ENCODE assay signal across 8 mouse cellular contexts in the genomic region with DNA sequence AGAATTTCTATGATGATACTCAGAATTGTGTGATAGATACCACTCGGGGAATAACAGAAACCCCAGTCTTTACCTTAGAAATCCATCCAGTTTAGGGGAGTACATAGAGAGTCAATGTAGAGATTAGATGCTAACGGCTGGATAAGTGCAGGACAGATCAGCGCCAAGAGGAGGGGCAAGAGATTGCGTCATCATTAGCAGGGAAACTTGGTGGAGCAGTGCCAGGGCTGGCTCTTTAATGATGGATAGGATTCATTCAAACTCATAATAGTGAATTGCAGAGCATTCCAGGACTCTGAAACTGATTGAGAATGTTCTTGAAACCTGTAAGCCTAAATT. TPM values are rescaled to one million over a fixed set of nuclear protein-coding genes. Genes with fewer than 3 reads are reported as not detected.
DNase-seq lines count a peak whose midpoint lies in the region; ATAC-seq and TF ChIP-seq lines count a peak whose summit lies in the region.

No protein-coding gene starts in this region.

- no peak for TF ChIP-seq EP300 in ES-Bruce4 (IDR thresholded peaks at IDR 0.05; ENCODE audit: insufficient read depth, low read depth, low read length)

- H3K9ac ChIP-seq in ES-Bruce4 (ENCODE audit: low read depth, poor library complexity, severe bottlenecking): peak overlapping the region; percentile 85
- peak overlapping the region; percentile 92 for H3K9ac ChIP-seq in heart, embryonic 12.5 days
- peak overlapping the region; percentile 99 for H3K9ac ChIP-seq in kidney, embryonic 16.5 days (replicated peaks; ENCODE audit: low read length)
- H3K9ac ChIP-seq in liver, adult 2 months (ENCODE audit: low read depth, low read length): no peak overlapping the region
- H3K9ac ChIP-seq in midbrain, embryonic 16.5 days (ENCODE audit: low read depth, low read length): peak overlapping the region; percentile 97

- TF ChIP-seq CTCF in ES-Bruce4 (IDR thresholded peaks at IDR 0.05; ENCODE audit: low read depth, low read length): no peak
- TF ChIP-seq CTCF in bone marrow macrophage, adult 2 months (IDR thresholded peaks at IDR 0.05; ENCODE audit: low read depth, low read length): no peak
- TF ChIP-seq CTCF in liver, adult 2 months (IDR thresholded peaks at IDR 0.05; ENCODE audit: low read depth, low read length): no peak

- DNase-seq in liver, adult 2 months (ENCODE audit: extremely low read depth, low read depth, low spot score): peak; percentile 75
- peak; percentile 38 for DNase-seq in testis, postnatal 14 days (ENCODE audit: low spot score)

- no peaks in the 10 kb centered on the region; the same call in 1 of the 2 replicates for H3K36me3 ChIP-seq in ES-Bruce4 (ENCODE audit: control insufficient read depth, insufficient read depth, low read length, poor library complexity, severe bottlenecking)
- H3K36me3 ChIP-seq in heart, embryonic 12.5 days: peaks cover 6% of the 10 kb centered on the region; the same call in 1 of the 2 replicates
- 0 out of 2 replicates have a peak, but pooled peaks cover 3% of the 10 kb centered on the region for H3K36me3 ChIP-seq in kidney, embryonic 16.5 days (ENCODE audit: insufficient read depth, low read length)
- no peaks in the 10 kb centered on the region for H3K36me3 ChIP-seq in liver, adult 2 months (ENCODE audit: control insufficient read depth, insufficient read depth, low read length)
- H3K36me3 ChIP-seq in midbrain, embryonic 16.5 days (ENCODE audit: control insufficient read depth, insufficient read depth, low read length): no peaks in the 10 kb centered on the region

- no peaks in the 10 kb centered on the region for H3K4me1 ChIP-seq in ES-Bruce4 (ENCODE audit: control insufficient read depth, insufficient read depth, low read length)
- H3K4me1 ChIP-seq in bone marrow macrophage, adult 2 months (ENCODE audit: control insufficient read depth, insufficient read depth, low read length): peaks cover 21% of the 10 kb centered on the region
- peaks cover 23% of the 10 kb centered on the region for H3K4me1 ChIP-seq in heart, embryonic 12.5 days (replicated peaks)
- H3K4me1 ChIP-seq in kidney, embryonic 16.5 days (ENCODE audit: insufficient read depth, low read length): peaks cover 25% of the 10 kb centered on the region
- H3K4me1 ChIP-seq in liver, adult 2 months (ENCODE audit: control insufficient read depth, insufficient read depth, low read length): peaks cover 9% of the 10 kb centered on the region
- peaks cover 29% of the 10 kb centered on the region for H3K4me1 ChIP-seq in midbrain, embryonic 16.5 days (ENCODE audit: control insufficient read depth, insufficient read depth, low read length)

- peak overlapping the region; percentile 99 for H3K4me3 ChIP-seq in ES-Bruce4 (ENCODE audit: low read depth, low read length)
- H3K4me3 ChIP-seq in bone marrow macrophage, adult 2 months (ENCODE audit: insufficient read depth, low read length): peak overlapping the region; percentile 86
- H3K4me3 ChIP-seq in heart, embryonic 12.5 days: peak overlapping the region; percentile 81
- peak overlapping the region; percentile 96 for H3K4me3 ChIP-seq in kidney, embryonic 16.5 days (ENCODE audit: low read length)
- H3K4me3 ChIP-seq in liver, adult 2 months (ENCODE audit: insufficient read depth, low read depth, low read length): peak overlapping the region; percentile 95
- H3K4me3 ChIP-seq in midbrain, embryonic 16.5 days (ENCODE audit: low read depth, low read length): peak overlapping the region; percentile 97

- H3K27me3 ChIP-seq in ES-Bruce4 (ENCODE audit: control insufficient read depth, insufficient read depth, low read length, poor library complexity, severe bottlenecking): no peaks in the 10 kb centered on the region
- H3K27me3 ChIP-seq in heart, embryonic 12.5 days (replicated peaks): no peaks in the 10 kb centered on the region
- no peaks in the 10 kb centered on the region for H3K27me3 ChIP-seq in kidney, embryonic 16.5 days (ENCODE audit: insufficient read depth, low read length)
- no peaks in the 10 kb centered on the region for H3K27me3 ChIP-seq in liver, adult 2 months (ENCODE audit: control insufficient read depth, insufficient read depth, low read length)
- H3K27me3 ChIP-seq in midbrain, embryonic 16.5 days (ENCODE audit: control insufficient read depth, insufficient read depth, low read depth, low read length): no peaks in the 10 kb centered on the region

- H3K4me2 ChIP-seq in heart, embryonic 12.5 days: peak overlapping the region; percentile 92
- peak overlapping the region; percentile 97 for H3K4me2 ChIP-seq in kidney, embryonic 16.5 days (replicated peaks; ENCODE audit: low read depth, low read length)
- peak overlapping the region; percentile 55 for H3K4me2 ChIP-seq in midbrain, embryonic 16.5 days (ENCODE audit: low read length)

- peak; percentile 37 for ATAC-seq in erythroid progenitor cell, adult 5-6 weeks (replicated peaks; ENCODE audit: low FRiP score, poor library complexity, severe bottlenecking)
- ATAC-seq in heart, embryonic 12.5 days (ENCODE audit: insufficient number of reproducible peaks, low FRiP score): peak; percentile 52
- peak; percentile 69; the same call in 1 of the 2 replicates for ATAC-seq in kidney, embryonic 16.5 days (ENCODE audit: low FRiP score, low TSS enrichment)
- ATAC-seq in midbrain, embryonic 16.5 days: peak; percentile 84

- no peak for TF ChIP-seq POLR2A in ES-Bruce4 (IDR thresholded peaks at IDR 0.05; ENCODE audit: insufficient read depth, low read length)
- no peak for TF ChIP-seq POLR2A in bone marrow macrophage, adult 2 months (IDR thresholded peaks at IDR 0.05; ENCODE audit: borderline replicate concordance, low read depth, low read length)
- no peak for TF ChIP-seq POLR2A in liver, adult 2 months (IDR thresholded peaks at IDR 0.05; ENCODE audit: extremely low read depth, insufficient read depth, low read length)

- H3K9me3 ChIP-seq in ES-Bruce4 (replicated peaks; ENCODE audit: control insufficient read depth, insufficient read depth, low read length, poor library complexity, severe bottlenecking): no peaks in the 10 kb centered on the region
- H3K9me3 ChIP-seq in heart, embryonic 12.5 days (replicated peaks): no peaks in the 10 kb centered on the region
- H3K9me3 ChIP-seq in kidney, embryonic 16.5 days (ENCODE audit: low read length): no peaks in the 10 kb centered on the region
- H3K9me3 ChIP-seq in midbrain, embryonic 16.5 days (replicated peaks; ENCODE audit: control insufficient read depth, low read length, poor library complexity, severe bottlenecking): no peaks in the 10 kb centered on the region

- H3K79me2 ChIP-seq in liver, adult 2 months (ENCODE audit: control insufficient read depth, insufficient read depth, low read length): peaks cover 27% of the 10 kb centered on the region

- WGBS in heart, embryonic 12.5 days: 1% methylated on average over 4 of the region's 4 CpGs
- under 1% methylated on average over 4 of the region's 4 CpGs for WGBS in kidney, embryonic 16.5 days
- WGBS in liver, adult 2 months: under 1% methylated on average over 4 of the region's 4 CpGs
- WGBS in midbrain, embryonic 16.5 days: 1% methylated on average over 4 of the region's 4 CpGs

- H3K27ac ChIP-seq in ES-Bruce4 (ENCODE audit: insufficient read depth, low read length): peak overlapping the region; percentile 93
- peak overlapping the region; percentile 78 for H3K27ac ChIP-seq in bone marrow macrophage, adult 2 months (ENCODE audit: insufficient read depth, low read depth, low read length)
- peak overlapping the region; percentile 96 for H3K27ac ChIP-seq in heart, embryonic 12.5 days (ENCODE audit: poor library complexity, severe bottlenecking)
- H3K27ac ChIP-seq in kidney, embryonic 16.5 days (ENCODE audit: low read length): peak overlapping the region; percentile 96
- H3K27ac ChIP-seq in liver, adult 2 months (replicated peaks; ENCODE audit: insufficient read depth, low read depth, low read length): 0 out of 2 replicates have a peak overlapping the region, but pooled peaks have one; percentile 70
- peak overlapping the region; percentile 94 for H3K27ac ChIP-seq in midbrain, embryonic 16.5 days (ENCODE audit: low read length)

RNA-seq across cellular contexts. Expression of gene Pafah1b2, which starts 27.3 kb away (rescaled TPM):
- polyA plus RNA-seq in ES-Bruce4 (2011; ENCODE audit: insufficient read depth, insufficient read length, low read depth, missing spikeins): 76.6 and 77.0 TPM in 2 replicates
- polyA plus RNA-seq in bone marrow macrophage, adult 2 months (2012; ENCODE audit: insufficient read depth, insufficient read length, missing spikeins): 41.0 and 44.9 TPM in 2 replicates
- 29.3 and 31.4 TPM in 2 replicates for total RNA-seq in erythroid progenitor cell, adult 5-6 weeks (2015; ENCODE audit: low replicate concordance)
- 52.9 and 68.6 TPM in 2 replicates for total RNA-seq in erythroid progenitor cell, adult 5-6 weeks (2017; ENCODE audit: low replicate concordance)
- 173 and 175 TPM in 2 replicates for polyA plus RNA-seq in heart, embryonic 12.5 days (2016; fragmentation: Nextera tagmentation; extraction: Ambion mirVana)
- 166 and 173 TPM in 2 replicates for polyA plus RNA-seq in kidney, embryonic 16.5 days (2015; fragmentation: Nextera tagmentation; extraction: Ambion mirVana)
- total RNA-seq in liver, adult 2 months (2014; rRNA removed): 14.6 and 14.8 TPM in 2 replicates
- polyA plus RNA-seq in liver, adult 2 months (2012; rRNA removed): 12.0 and 14.2 TPM in 2 replicates
- polyA plus RNA-seq in midbrain, embryonic 16.5 days (2015; fragmentation: Nextera tagmentation; extraction: Ambion mirVana): 287 and 294 TPM in 2 replicates

RNA-seq across cellular contexts. Expression of gene Sik3, which starts 27.4 kb away (rescaled TPM):
- polyA plus RNA-seq in ES-Bruce4 (2011; ENCODE audit: insufficient read depth, insufficient read length, low read depth, missing spikeins): 23.2 and 28.1 TPM in 2 replicates
- polyA plus RNA-seq in bone marrow macrophage, adult 2 months (2012; ENCODE audit: insufficient read depth, insufficient read length, missing spikeins): 23.4 and 24.4 TPM in 2 replicates
- total RNA-seq in erythroid progenitor cell, adult 5-6 weeks (2015; ENCODE audit: low replicate concordance): 4.6 and 6.5 TPM in 2 replicates
- 1.4 and 11.6 TPM in 2 replicates for total RNA-seq in erythroid progenitor cell, adult 5-6 weeks (2017; ENCODE audit: low replicate concordance)
- 13.9 and 15.0 TPM in 2 replicates for polyA plus RNA-seq in heart, embryonic 12.5 days (2016; fragmentation: Nextera tagmentation; extraction: Ambion mirVana)
- 5.2 and 5.6 TPM in 2 replicates for polyA plus RNA-seq in kidney, embryonic 16.5 days (2015; fragmentation: Nextera tagmentation; extraction: Ambion mirVana)
- total RNA-seq in liver, adult 2 months (2014; rRNA removed): 14.1 and 17.3 TPM in 2 replicates
- 14.9 and 16.5 TPM in 2 replicates for polyA plus RNA-seq in liver, adult 2 months (2012; rRNA removed)
- 5.1 and 5.9 TPM in 2 replicates for polyA plus RNA-seq in midbrain, embryonic 16.5 days (2015; fragmentation: Nextera tagmentation; extraction: Ambion mirVana)

RNA-seq across cellular contexts. Expression of gene Sidt2, which starts 30.1 kb away (rescaled TPM):
- polyA plus RNA-seq in ES-Bruce4 (2011; ENCODE audit: insufficient read depth, insufficient read length, low read depth, missing spikeins): 89.9 and 93.6 TPM in 2 replicates
- polyA plus RNA-seq in bone marrow macrophage, adult 2 months (2012; ENCODE audit: insufficient read depth, insufficient read length, missing spikeins): 110 and 122 TPM in 2 replicates
- total RNA-seq in erythroid progenitor cell, adult 5-6 weeks (2015; ENCODE audit: low replicate concordance): 16.3 and 20.5 TPM in 2 replicates
- 17.2 and 22.2 TPM in 2 replicates for total RNA-seq in erythroid progenitor cell, adult 5-6 weeks (2017; ENCODE audit: low replicate concordance)
- polyA plus RNA-seq in heart, embryonic 12.5 days (2016; fragmentation: Nextera tagmentation; extraction: Ambion mirVana): 48.5 and 53.5 TPM in 2 replicates
- 44.5 and 45.8 TPM in 2 replicates for polyA plus RNA-seq in kidney, embryonic 16.5 days (2015; fragmentation: Nextera tagmentation; extraction: Ambion mirVana)
- 48.9 and 60.9 TPM in 2 replicates for total RNA-seq in liver, adult 2 months (2014; rRNA removed)
- polyA plus RNA-seq in liver, adult 2 months (2012; rRNA removed): 330 and 511 TPM in 2 replicates
- 44.7 and 50.0 TPM in 2 replicates for polyA plus RNA-seq in midbrain, embryonic 16.5 days (2015; fragmentation: Nextera tagmentation; extraction: Ambion mirVana)

RNA-seq across cellular contexts. Expression of gene Tagln, which starts 49.3 kb away (rescaled TPM):
- 222 and 250 TPM in 2 replicates for polyA plus RNA-seq in ES-Bruce4 (2011; ENCODE audit: insufficient read depth, insufficient read length, low read depth, missing spikeins)
- polyA plus RNA-seq in bone marrow macrophage, adult 2 months (2012; ENCODE audit: insufficient read depth, insufficient read length, missing spikeins): 7.1 and 9.9 TPM in 2 replicates
- not detected in 2 replicates for total RNA-seq in erythroid progenitor cell, adult 5-6 weeks (2015; ENCODE audit: low replicate concordance)
- total RNA-seq in erythroid progenitor cell, adult 5-6 weeks (2017; ENCODE audit: low replicate concordance): not detected in 2 replicates
- polyA plus RNA-seq in heart, embryonic 12.5 days (2016; fragmentation: Nextera tagmentation; extraction: Ambion mirVana): 236 and 253 TPM in 2 replicates
- polyA plus RNA-seq in kidney, embryonic 16.5 days (2015; fragmentation: Nextera tagmentation; extraction: Ambion mirVana): 92.3 and 154 TPM in 2 replicates
- 5.3 and 5.4 TPM in 2 replicates for total RNA-seq in liver, adult 2 months (2014; rRNA removed)
- 6.3 and 7.2 TPM in 2 replicates for polyA plus RNA-seq in liver, adult 2 months (2012; rRNA removed)
- polyA plus RNA-seq in midbrain, embryonic 16.5 days (2015; fragmentation: Nextera tagmentation; extraction: Ambion mirVana): 3.1 and 5.5 TPM in 2 replicates

Comparison
In these comparisons a context has a peak if more than half of its experiments do, and no peak if none do; other contexts are left out.
1. Peak in every context shown above with its lines: DNase-seq, ATAC-seq, H3K4me3 ChIP-seq and H3K27ac ChIP-seq.